Mouse (Mus musculus): ENCODE results near the gene Aim2.

GRCm38 (mm10) chr1:173343934-173344333 lies 6.7 kb upstream of the Aim2 start:
- TF ChIP-seq CTCF (IDR thresholded peaks at IDR 0.05; ENCODE audit: low read depth) (no peak), EP300 (IDR thresholded peaks at IDR 0.05; ENCODE audit: low read depth) (no peak)
